ENCODE assay signal across 28 mouse cellular contexts in genomic region chr1:172519644-172520043, GRCm38 (mm10). TPM values are rescaled to one million over a fixed set of nuclear protein-coding genes. Genes with fewer than 3 reads are reported as not detected.
DNase-seq lines count a peak whose midpoint lies in the region; ATAC-seq and TF ChIP-seq lines count a peak whose summit lies in the region.
"Had no signal": no experiment of that assay in that cellular context is flagged by ENCODE, and none has a peak within 500 bp of the region (broad histone marks: within the 10 kb centered on the region; RNA-seq: fewer than 3 reads in every experiment).

No protein-coding gene starts in this region.

- no peak for TF ChIP-seq EP300 in heart, adult 2 months (IDR thresholded peaks at IDR 0.05; ENCODE audit: insufficient read depth, low read depth, low read length)
- TF ChIP-seq EP300 in stomach, postnatal 0 days (optimal IDR thresholded peaks at IDR 0.05), result no peak

- no peak overlapping the region for H3K4me2 ChIP-seq in lung, embryonic 15.5 days
- H3K4me2 ChIP-seq in stomach, postnatal 0 days (replicated peaks; ENCODE audit: low read depth), result no peak overlapping the region
- H3K4me2 ChIP-seq: liver, embryonic 15.5 days; neural tube, embryonic 12.5 days had no signal

- DNase-seq in heart, embryonic 10.5 days (ENCODE audit: low spot score), result no peak
- DNase-seq in heart, adult 2 months, result no peak
- DNase-seq in lung, adult 18-20 months, result no peak
- peak; percentile 76 for DNase-seq in NIH3T3 (ENCODE audit: low read depth)
- DNase-seq in stomach, postnatal 0 days (ENCODE audit: low spot score), result peak; percentile 16
- DNase-seq in embryo, embryonic 9.5 days (ENCODE audit: extremely low spot score), result no peak
- DNase-seq: adrenal gland, postnatal 10 days; B cell, adult 2 months; cerebellum, adult 9-10 months; gastrocnemius, postnatal 10 days; kidney, adult 2 months; kidney, postnatal 14 days; liver; lung, postnatal 10 days; right cerebral cortex, postnatal 14 days; spleen, adult 18-20 months; thymus, postnatal 14 days had no signal

- no peak overlapping the region for H3K4me3 ChIP-seq in heart, embryonic 10.5 days
- H3K4me3 ChIP-seq in heart, adult 2 months, result no peak overlapping the region
- no peak overlapping the region for H3K4me3 ChIP-seq in lung, embryonic 15.5 days
- no peak overlapping the region for H3K4me3 ChIP-seq in stomach, postnatal 0 days (ENCODE audit: low read depth, low read length)
- H3K4me3 ChIP-seq: forebrain, embryonic 12.5 days; hindbrain, embryonic 12.5 days; liver, embryonic 15.5 days; midbrain, embryonic 13.5 days; neural tube, embryonic 12.5 days had no signal

- no peak for ATAC-seq in lung, embryonic 15.5 days (ENCODE audit: borderline replicate concordance, extremely low read depth, low FRiP score, low TSS enrichment)
- peak; percentile 6; the same call in 1 of the 2 replicates for ATAC-seq in stomach, postnatal 0 days (ENCODE audit: low FRiP score, low TSS enrichment)
- ATAC-seq: midbrain, embryonic 13.5 days had no signal

- WGBS in heart, embryonic 10.5 days, result 54% methylated on average over 6 of the region's 6 CpGs
- WGBS in heart, adult 2 months, result 60% methylated on average over 6 of the region's 6 CpGs
- 59% methylated on average over 6 of the region's 6 CpGs for WGBS in lung, embryonic 15.5 days
- WGBS in stomach, postnatal 0 days, result 53% methylated on average over 6 of the region's 6 CpGs

- no peak overlapping the region for H3K9ac ChIP-seq in heart, adult 2 months (ENCODE audit: low read depth, low read length)
- H3K9ac ChIP-seq in lung, embryonic 15.5 days, result no peak overlapping the region
- H3K9ac ChIP-seq in stomach, postnatal 0 days (ENCODE audit: low read length), result no peak overlapping the region
- H3K9ac ChIP-seq: forebrain, embryonic 12.5 days; hindbrain, embryonic 12.5 days; liver, embryonic 15.5 days; midbrain, embryonic 13.5 days; neural tube, embryonic 12.5 days had no signal

- no peak for TF ChIP-seq POLR2A in heart, adult 2 months (IDR thresholded peaks at IDR 0.05; ENCODE audit: insufficient read depth, low read depth, low read length)

- TF ChIP-seq CTCF in heart, adult 2 months (IDR thresholded peaks at IDR 0.05), result no peak
- no peak for TF ChIP-seq CTCF in stomach, postnatal 0 days (IDR thresholded peaks at IDR 0.05; ENCODE audit: low read depth)

- H3K27me3 ChIP-seq in heart, embryonic 10.5 days (ENCODE audit: insufficient read depth, poor library complexity, severe bottlenecking), result 0 out of 2 replicates have a peak, but pooled peaks cover 5% of the 10 kb centered on the region
- H3K27me3 ChIP-seq in heart, adult 2 months (ENCODE audit: control insufficient read depth, insufficient read depth, low read length), result no peaks in the 10 kb centered on the region; the same call in 1 of the 2 replicates
- no peaks in the 10 kb centered on the region for H3K27me3 ChIP-seq in lung, embryonic 15.5 days
- no peaks in the 10 kb centered on the region for H3K27me3 ChIP-seq in stomach, postnatal 0 days (ENCODE audit: control insufficient read depth, insufficient read depth, low read length)
- H3K27me3 ChIP-seq: CH12.LX; midbrain, embryonic 13.5 days; neural tube, embryonic 12.5 days had no signal

- intact Hi-C loops in heart, adult 2 months (cut with DNase I), result loop anchor here (10.0 kb wide), 1 partner anchor 295 kb away; no protein-coding TSS in a partner anchor

- H3K9me3 ChIP-seq in heart, embryonic 10.5 days, result peaks cover 3% of the 10 kb centered on the region; the same call in 1 of the 2 replicates
- 0 out of 2 replicates have a peak, but pooled peaks cover 3% of the 10 kb centered on the region for H3K9me3 ChIP-seq in lung, embryonic 15.5 days
- H3K9me3 ChIP-seq in stomach, postnatal 0 days (ENCODE audit: control insufficient read depth, low read length), result no peaks in the 10 kb centered on the region
- H3K9me3 ChIP-seq: hindbrain, embryonic 12.5 days; limb, embryonic 10.5 days; liver, embryonic 15.5 days had no signal

- H3K27ac ChIP-seq in heart, embryonic 10.5 days, result peak overlapping the region; percentile 80; the same call in 1 of the 2 replicates
- no peak overlapping the region; the same call in 1 of the 2 replicates for H3K27ac ChIP-seq in heart, adult 2 months
- H3K27ac ChIP-seq in lung, embryonic 15.5 days, result peak overlapping the region; percentile 86
- no peak overlapping the region for H3K27ac ChIP-seq in stomach, postnatal 0 days (replicated peaks)
- H3K27ac ChIP-seq: forebrain, embryonic 12.5 days; hindbrain, embryonic 12.5 days; liver, embryonic 15.5 days; midbrain, embryonic 13.5 days; neural tube, embryonic 12.5 days had no signal

- peaks cover 27% of the 10 kb centered on the region for H3K4me1 ChIP-seq in heart, embryonic 10.5 days
- H3K4me1 ChIP-seq in heart, adult 2 months (ENCODE audit: control insufficient read depth, insufficient read depth, low read length), result peaks cover 27% of the 10 kb centered on the region
- peaks cover 56% of the 10 kb centered on the region for H3K4me1 ChIP-seq in lung, embryonic 15.5 days
- H3K4me1 ChIP-seq in stomach, postnatal 0 days (replicated peaks; ENCODE audit: control insufficient read depth, insufficient read depth), result no peaks in the 10 kb centered on the region

- no peaks in the 10 kb centered on the region for H3K79me2 ChIP-seq in heart, adult 2 months (replicated peaks; ENCODE audit: control insufficient read depth, insufficient read depth, low read length)

- no peaks in the 10 kb centered on the region for H3K36me3 ChIP-seq in heart, embryonic 10.5 days
- peaks cover 4% of the 10 kb centered on the region; the same call in 1 of the 2 replicates for H3K36me3 ChIP-seq in heart, adult 2 months (ENCODE audit: control insufficient read depth, insufficient read depth, low read length)
- no peaks in the 10 kb centered on the region for H3K36me3 ChIP-seq in lung, embryonic 15.5 days
- H3K36me3 ChIP-seq in stomach, postnatal 0 days (ENCODE audit: control insufficient read depth, insufficient read depth, low read length), result no peaks in the 10 kb centered on the region
- H3K36me3 ChIP-seq: forebrain, embryonic 12.5 days; hindbrain, embryonic 12.5 days; limb, embryonic 10.5 days; liver, embryonic 15.5 days; midbrain, embryonic 13.5 days; neural tube, embryonic 12.5 days had no signal

RNA-seq across cellular contexts. Expression of gene Cfap45, which starts 1.0 kb away (rescaled TPM):
- polyA plus RNA-seq in heart, embryonic 10.5 days (2016; fragmentation: Nextera tagmentation; extraction: Ambion mirVana), result 1.7 and 2.4 TPM in 2 replicates
- total RNA-seq in heart, adult 2 months (2021), result under 1 TPM; 0.39 to 0.52 TPM
- polyA plus RNA-seq in heart, adult 2 months (2012; rRNA removed), result 0.26 and 0.53 TPM in 2 replicates
- polyA plus RNA-seq in lung, embryonic 15.5 days (2015; fragmentation: Nextera tagmentation; extraction: Ambion mirVana), result 8.1 and 10.7 TPM in 2 replicates
- polyA plus RNA-seq in stomach, postnatal 0 days (2015; fragmentation: Nextera tagmentation; extraction: Ambion mirVana), result 4.6 and 5.4 TPM in 2 replicates
- total RNA-seq: CH12.LX had no signal

RNA-seq across cellular contexts. Expression of gene Tagln2, which starts 19.8 kb away (rescaled TPM):
- 276 and 315 TPM in 2 replicates for polyA plus RNA-seq in heart, embryonic 10.5 days (2016; fragmentation: Nextera tagmentation; extraction: Ambion mirVana)
- 10 to 100 TPM; 65.5 to 77.8 TPM for total RNA-seq in heart, adult 2 months (2021)
- polyA plus RNA-seq in heart, adult 2 months (2012; rRNA removed), result 131 and 152 TPM in 2 replicates
- polyA plus RNA-seq in lung, embryonic 15.5 days (2015; fragmentation: Nextera tagmentation; extraction: Ambion mirVana), result 541 and 580 TPM in 2 replicates
- polyA plus RNA-seq in stomach, postnatal 0 days (2015; fragmentation: Nextera tagmentation; extraction: Ambion mirVana), result 564 and 594 TPM in 2 replicates

RNA-seq across cellular contexts. Expression of gene Vsig8, which starts 36.1 kb away (rescaled TPM):
- polyA plus RNA-seq in heart, embryonic 10.5 days (2016; fragmentation: Nextera tagmentation; extraction: Ambion mirVana), result 0.12 TPM in 1 of 2 replicates, not detected in the other
- not detected for total RNA-seq in heart, adult 2 months (2021)
- not detected in 2 replicates for polyA plus RNA-seq in heart, adult 2 months (2012; rRNA removed)
- polyA plus RNA-seq in lung, embryonic 15.5 days (2015; fragmentation: Nextera tagmentation; extraction: Ambion mirVana), result 0.24 and 0.47 TPM in 2 replicates
- 19.2 and 22.7 TPM in 2 replicates for polyA plus RNA-seq in stomach, postnatal 0 days (2015; fragmentation: Nextera tagmentation; extraction: Ambion mirVana)
- total RNA-seq: gastrocnemius, postnatal 10 days; granulocyte monocyte progenitor cell, adult 5-6 weeks; megakaryocyte, adult 5-6 weeks had no signal
- polyA plus RNA-seq: limb, embryonic 10.5 days; liver, embryonic 15.5 days had no signal

RNA-seq across cellular contexts. Expression of gene Igsf9, which starts 38.1 kb away (rescaled TPM):
- polyA plus RNA-seq in heart, embryonic 10.5 days (2016; fragmentation: Nextera tagmentation; extraction: Ambion mirVana), result 13.7 and 37.5 TPM in 2 replicates
- total RNA-seq in heart, adult 2 months (2021), result under 1 TPM; 0.36 to 0.47 TPM
- polyA plus RNA-seq in heart, adult 2 months (2012; rRNA removed), result 2.1 and 3.8 TPM in 2 replicates
- 21.7 and 22.5 TPM in 2 replicates for polyA plus RNA-seq in lung, embryonic 15.5 days (2015; fragmentation: Nextera tagmentation; extraction: Ambion mirVana)
- polyA plus RNA-seq in stomach, postnatal 0 days (2015; fragmentation: Nextera tagmentation; extraction: Ambion mirVana), result 16.7 and 19.9 TPM in 2 replicates
- total RNA-seq: granulocyte monocyte progenitor cell, adult 5-6 weeks had no signal

RNA-seq across cellular contexts. Expression of gene Slamf9, which starts 44.5 kb away (rescaled TPM):
- polyA plus RNA-seq in heart, embryonic 10.5 days (2016; fragmentation: Nextera tagmentation; extraction: Ambion mirVana), result 0.92 and 1.1 TPM in 2 replicates
- 1 to 10 TPM; 1.2 to 2.3 TPM for total RNA-seq in heart, adult 2 months (2021)
- 6.8 and 7.0 TPM in 2 replicates for polyA plus RNA-seq in heart, adult 2 months (2012; rRNA removed)
- 0.31 and 0.51 TPM in 2 replicates for polyA plus RNA-seq in lung, embryonic 15.5 days (2015; fragmentation: Nextera tagmentation; extraction: Ambion mirVana)
- polyA plus RNA-seq in stomach, postnatal 0 days (2015; fragmentation: Nextera tagmentation; extraction: Ambion mirVana), result 1.8 TPM in 2 replicates
- total RNA-seq: granulocyte monocyte progenitor cell, adult 5-6 weeks; layer of hippocampus, postnatal 25 days had no signal
- polyA plus RNA-seq: forebrain, embryonic 12.5 days had no signal

Comparison
In these comparisons a context has a peak if more than half of its experiments do, and no peak if none do; other contexts are left out.
1. H3K27ac ChIP-seq: peak in heart, embryonic 10.5 days (single experiment) and lung, embryonic 15.5 days (single experiment); none in heart, adult 2 months (single experiment) and stomach, postnatal 0 days (single experiment).
2. DNase-seq: peak in NIH3T3 (single experiment) and stomach, postnatal 0 days (single experiment); none in heart, embryonic 10.5 days (single experiment), heart, adult 2 months (0 of 2), lung, adult 18-20 months (0 of 2) and embryo, embryonic 9.5 days (single experiment).
3. RNA of gene Vsig8, which starts 36.1 kb away (polyA plus RNA-seq): 19.2 to 22.7 TPM in stomach, postnatal 0 days; 0.24 to 0.47 TPM in lung, embryonic 15.5 days, 0.12 TPM in heart, embryonic 10.5 days and not detected in heart, adult 2 months; every median in the first group is over 10 times any median in the second.